Mouse (Mus musculus) urinary bladder, adult 2 months (tissue): Measurements from ENCODE around the gene Adh5. TPM values are rescaled to one million over a fixed set of nuclear protein-coding genes. Genes with fewer than 3 reads are reported as not detected.
A peak's percentile ranks its signal among the peaks of the same experiment; 100 is the strongest.
"Not testable (repeated sequence)": the region's sequence is repeated elsewhere in the genome, so short reads cannot be mapped to it uniquely, and the experiment has no call there.

Experiments
- DNase-seq: peaks from one replicate; pipeline ENCODE4 v3.0.0; 2022; ENCODE audit warnings: low spot score
- polyA plus RNA-seq: library from polyadenylated mRNA; depleted of rRNA; stranded (reverse); fragments of >200 nt; gene quantifications from 2 replicates; pipeline ENCODE4 v1.2.3, GENCODE M21; 2012

The Adh5 gene
- polyA plus RNA-seq, 1 experiment: 96.9 TPM

DNA sequence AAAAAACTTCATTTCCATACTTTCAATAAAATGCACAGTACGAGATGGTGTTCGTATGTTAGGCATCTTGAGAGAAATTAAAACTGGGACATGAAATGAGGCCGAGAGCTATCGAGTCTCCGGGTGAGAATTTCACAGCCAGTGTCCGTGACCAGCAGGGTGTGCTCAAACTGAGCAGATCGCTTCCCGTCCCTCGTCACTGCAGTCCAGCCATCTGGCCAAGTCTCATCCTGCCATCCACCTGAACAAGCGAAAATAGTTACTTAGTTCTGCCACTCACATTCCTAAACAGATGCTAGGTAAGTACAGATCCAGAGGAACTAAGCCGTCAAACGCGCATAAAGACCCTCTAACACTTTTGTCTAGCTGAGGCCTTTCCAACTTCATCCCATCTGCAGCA is 17.4 kb downstream of the Adh5 start:
- DNase-seq: no peak

GRCm38 (mm10) chr3:138461832-138462231 is 18.9 kb downstream of the Adh5 start:
- DNase-seq: no peak

DNA sequence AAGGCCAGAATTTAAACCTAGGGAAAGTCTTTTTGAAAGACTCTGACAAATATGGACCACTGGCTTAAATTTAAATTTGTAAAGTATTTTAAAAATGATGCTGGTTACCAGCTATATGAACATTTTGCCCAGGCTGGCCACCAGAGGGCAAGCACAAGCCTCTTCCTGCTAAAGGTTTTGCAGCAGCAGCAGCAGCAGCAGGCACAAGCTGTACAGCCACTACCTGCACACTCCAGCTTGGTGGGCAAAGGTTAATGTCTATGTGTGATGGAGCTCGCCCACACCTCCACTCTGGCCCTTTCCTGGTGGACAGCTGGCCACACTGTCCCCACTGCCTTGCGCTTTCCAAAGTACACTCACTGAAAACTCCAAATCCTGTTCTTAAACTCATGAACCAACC is 20.2 kb downstream of the Adh5 start:
- no peak for DNase-seq

GRCm38 (mm10) chr3:138463807-138464206 is 20.9 kb downstream of the Adh5 start:
- DNase-seq: no peak

GRCm38 (mm10) chr3:138464573-138465147 is 21.8 kb downstream of the Adh5 start:
- DNase-seq: no peak

GRCm38 (mm10) chr3:138466656-138467055 is 23.8 kb downstream of the Adh5 start:
- not testable (repeated sequence) for DNase-seq

GRCm38 (mm10) chr3:138471066-138471465 is 28.2 kb downstream of the Adh5 start:
- DNase-seq: no peak

GRCm38 (mm10) chr3:138479489-138479888 is 36.6 kb downstream of the Adh5 start:
- DNase-seq: no peak

- DNase-seq: no peak
Observed at GRCm38 (mm10) chr3:138481526-138482284, 38.8 kb downstream of the Adh5 start.

- no peak for DNase-seq
Observed at GRCm38 (mm10) chr3:138483240-138483639, 40.3 kb downstream of the Adh5 start.

- no peak for DNase-seq
Observed at GRCm38 (mm10) chr3:138488584-138489326, 45.9 kb downstream of the Adh5 start.

GRCm38 (mm10) chr3:138489327-138490033 is 46.6 kb downstream of the Adh5 start, which contains the start of gene Metap1:
Gene Metap1 (minus strand): TSS chr3:138489515.
- peak; percentile 98 for DNase-seq

- no peak for DNase-seq
Observed at GRCm38 (mm10) chr3:138490034-138490337, 47.1 kb downstream of the Adh5 start.

DNA sequence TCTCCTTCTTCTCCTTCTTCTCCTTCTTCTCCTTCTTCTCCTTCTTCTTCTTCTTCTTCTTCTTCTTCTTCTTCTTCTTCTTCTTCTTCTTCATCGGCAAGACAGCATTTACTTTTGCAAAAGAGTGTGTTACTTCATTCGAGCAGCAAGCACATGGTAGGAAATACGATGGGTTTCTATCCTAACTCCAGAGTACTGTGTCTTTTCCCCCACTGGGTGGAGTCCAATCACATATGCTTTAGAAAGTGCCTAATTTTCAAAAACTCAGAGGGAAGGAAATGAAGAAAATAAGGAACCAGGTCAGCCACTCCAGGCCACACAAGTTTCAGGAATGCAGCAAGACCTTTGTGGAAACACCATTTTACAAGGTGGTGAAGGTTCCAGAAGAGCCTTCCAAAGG is 50.8 kb downstream of the Adh5 start:
- DNase-seq: no peak

DNA sequence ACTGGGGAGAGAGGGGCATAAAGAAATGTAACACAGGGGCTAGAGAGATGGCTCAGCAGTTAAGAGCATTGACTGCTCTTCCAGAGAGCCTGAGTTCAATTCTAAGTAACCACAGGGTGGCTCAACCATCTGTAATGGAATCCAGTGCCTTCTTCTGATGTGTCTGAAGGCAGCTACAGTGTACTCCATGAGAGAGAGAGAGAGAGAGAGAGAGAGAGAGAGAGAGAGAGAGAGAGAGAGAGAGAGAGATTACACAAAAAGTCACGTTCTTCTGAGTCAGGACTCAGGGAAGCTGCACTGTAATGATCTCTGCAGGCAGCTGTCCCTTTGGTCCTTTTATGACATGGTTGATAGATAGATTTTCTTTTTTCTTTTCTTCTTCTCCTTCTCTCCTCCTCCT is 51.7 kb downstream of the Adh5 start:
- DNase-seq: no peak

DNA sequence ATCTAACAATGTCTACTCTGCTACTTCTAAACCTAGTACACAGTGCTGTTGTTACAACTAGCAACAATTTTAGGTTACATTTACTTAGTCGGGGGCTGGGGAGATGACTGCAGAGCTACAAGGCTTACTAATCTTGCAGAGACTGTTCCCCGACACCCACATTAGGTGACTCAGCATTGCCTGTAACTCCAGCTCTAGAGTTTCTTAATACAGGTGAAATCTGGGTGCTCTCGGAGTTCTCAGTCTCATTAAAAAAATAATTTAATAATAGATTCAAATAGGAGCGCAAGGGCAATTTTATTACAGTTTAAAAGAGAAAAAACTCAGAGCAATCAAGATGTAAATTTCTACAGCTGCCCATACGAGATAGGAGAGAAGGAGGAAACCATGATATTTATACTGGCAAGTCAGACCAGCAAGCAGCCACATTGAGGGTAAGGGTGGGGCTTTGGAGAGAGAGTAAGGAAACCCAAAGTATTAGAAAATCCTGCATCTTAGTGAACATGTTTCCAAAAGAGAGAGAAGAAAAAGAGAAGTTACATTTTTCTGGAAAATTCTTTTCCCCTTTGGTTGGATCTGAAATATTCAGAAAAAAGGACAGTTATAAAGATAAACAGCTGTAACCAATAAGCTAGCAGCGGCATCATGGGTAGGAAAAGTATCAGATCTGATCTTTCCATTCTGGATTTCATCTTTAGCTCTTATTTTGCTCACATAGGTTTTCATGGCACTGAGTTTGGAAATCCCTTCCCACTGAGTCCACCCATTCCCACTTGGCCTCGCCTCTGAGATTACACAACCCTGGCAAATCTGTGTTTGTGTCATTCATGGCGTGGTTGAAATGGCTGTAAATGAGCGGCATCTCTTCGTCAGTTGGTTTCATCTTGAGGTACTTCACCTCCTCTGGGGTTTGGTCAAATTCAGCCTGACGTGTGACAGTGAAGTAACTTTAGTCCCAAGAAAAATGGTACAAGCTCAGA is 52.6 kb downstream of the Adh5 start:
- DNase-seq: no peak

GRCm38 (mm10) chr3:138498731-138499130 is 55.8 kb downstream of the Adh5 start:
- no peak for DNase-seq

DNA sequence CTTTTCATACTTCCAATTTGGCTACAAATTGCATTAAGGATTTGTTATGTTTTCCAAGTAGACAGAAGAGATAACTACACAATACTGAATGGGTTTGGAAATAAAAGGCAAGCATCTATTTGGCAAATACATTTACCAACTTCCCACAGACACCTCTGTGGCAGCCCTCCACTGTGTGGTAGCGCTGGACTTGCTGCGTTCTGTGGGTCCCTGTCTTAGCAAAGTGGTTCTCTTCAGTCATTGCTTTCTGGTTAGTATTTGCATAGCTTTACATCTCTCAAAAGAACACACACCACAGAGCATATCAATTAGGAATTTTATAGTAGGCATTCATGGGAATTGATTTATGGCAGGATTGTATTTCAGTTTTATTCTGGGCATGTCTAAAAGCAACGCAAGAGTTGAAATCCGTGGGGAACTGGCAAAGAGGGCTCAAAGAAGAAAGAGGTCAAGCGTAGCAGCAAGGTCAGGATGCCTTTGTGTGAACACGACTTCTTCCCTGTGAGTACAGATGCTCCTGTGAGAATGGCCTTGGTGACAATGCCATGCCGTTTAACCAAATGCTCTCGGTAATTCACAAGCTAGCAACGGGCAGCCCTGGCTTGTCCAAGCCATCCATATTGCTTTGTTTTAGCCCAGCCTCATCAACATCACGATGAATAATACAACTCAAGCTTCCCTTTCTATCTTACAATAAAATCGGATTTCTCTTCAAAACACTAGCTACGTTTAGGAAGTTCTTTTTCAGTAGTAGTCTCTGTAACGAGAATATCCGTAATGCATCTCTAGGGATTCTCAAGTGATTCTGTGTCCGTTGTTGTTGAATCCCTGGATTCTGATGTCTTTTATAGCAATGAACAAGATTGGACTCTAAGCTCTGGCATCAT is 57.2 kb downstream of the Adh5 start:
- DNase-seq: no peak

- no peak for DNase-seq
Observed at GRCm38 (mm10) chr3:138503754-138504153, 60.9 kb downstream of the Adh5 start.
